Mouse (Mus musculus): ENCODE data around the gene Clcnka. TPM values are rescaled to one million over a fixed set of nuclear protein-coding genes. Genes with fewer than 3 reads are reported as not detected.

The Clcnka gene
- polyA plus RNA-seq, 1 experiment = not detected

DNA sequence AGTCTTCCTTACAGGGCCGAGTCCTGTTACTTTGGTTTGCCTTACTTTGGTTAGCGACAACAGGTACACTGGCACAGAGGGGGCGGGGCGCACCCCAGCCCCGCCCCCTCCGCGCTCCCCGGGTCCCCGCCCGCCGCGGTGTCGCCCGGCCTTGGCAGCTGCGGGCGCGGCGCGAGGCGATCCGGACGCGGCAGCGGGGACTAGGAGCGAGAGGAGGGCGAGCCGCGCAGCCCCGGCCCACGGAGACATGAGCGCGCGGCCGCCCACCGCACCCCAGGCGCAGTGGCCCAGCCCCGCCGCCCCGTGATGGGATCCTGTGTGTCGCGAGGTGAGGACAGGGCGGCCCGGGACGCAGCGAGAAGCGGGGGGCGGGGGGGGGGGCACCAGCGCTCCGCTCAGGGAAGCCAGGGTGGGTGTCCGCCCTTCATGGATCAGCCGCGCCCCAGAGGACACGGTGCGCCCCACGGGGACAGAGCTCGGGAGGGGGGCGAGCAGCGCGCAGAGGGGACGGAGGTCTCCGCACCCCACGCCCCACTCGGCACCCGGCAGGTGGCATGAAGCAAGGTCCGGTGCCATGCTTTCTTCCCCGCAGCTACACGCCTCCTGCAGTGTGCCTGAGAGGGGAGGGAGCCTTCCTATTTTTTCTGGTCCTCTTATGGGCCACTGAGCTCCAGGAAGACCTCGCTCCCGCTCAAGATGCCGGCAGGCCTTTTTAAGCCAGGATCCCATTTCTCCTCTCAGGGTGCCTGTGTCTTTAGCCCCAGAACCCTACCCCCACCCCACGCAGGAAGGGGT is 30.3 kb downstream of the Clcnka start, which contains the start of gene Fam131c:
Fam131c (plus strand) TSS at position 224 of the 795 bp plus-strand sequence.
- TF ChIP-seq GATA1 (IDR thresholded peaks at IDR 0.05; ENCODE audit: low read length) = no peak

DNA sequence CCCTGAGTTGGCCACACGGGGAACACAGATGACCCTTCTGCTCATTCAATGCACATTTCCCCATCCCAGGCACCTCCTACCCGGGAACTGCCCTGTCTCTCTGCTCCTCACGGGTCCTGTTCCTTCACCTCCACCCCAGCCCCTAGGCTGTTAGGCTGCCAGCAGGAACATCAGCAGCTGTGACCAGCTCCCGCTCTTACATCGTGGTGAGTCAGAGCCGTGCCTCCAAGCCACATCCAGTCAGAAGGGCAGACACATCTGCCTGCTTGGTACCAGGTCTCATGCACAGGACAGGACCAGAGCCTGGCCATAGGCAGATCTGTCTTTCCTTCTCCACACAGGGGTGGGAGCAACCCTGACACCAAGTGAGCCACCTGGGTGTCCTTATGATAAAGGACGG is 32.6 kb downstream of the Clcnka start:
- TF ChIP-seq GATA1 (IDR thresholded peaks at IDR 0.05; ENCODE audit: low read length) = no peak

- no peak for TF ChIP-seq GATA1 (IDR thresholded peaks at IDR 0.05; ENCODE audit: low read length)
Measured at GRCm38 (mm10) chr4:141365126-141365525, 33.4 kb downstream of the Clcnka start.

GRCm38 (mm10) chr4:141362937-141363548 is 35.5 kb downstream of the Clcnka start:
- no peak for TF ChIP-seq GATA1 (IDR thresholded peaks at IDR 0.05; ENCODE audit: low read length)

DNA sequence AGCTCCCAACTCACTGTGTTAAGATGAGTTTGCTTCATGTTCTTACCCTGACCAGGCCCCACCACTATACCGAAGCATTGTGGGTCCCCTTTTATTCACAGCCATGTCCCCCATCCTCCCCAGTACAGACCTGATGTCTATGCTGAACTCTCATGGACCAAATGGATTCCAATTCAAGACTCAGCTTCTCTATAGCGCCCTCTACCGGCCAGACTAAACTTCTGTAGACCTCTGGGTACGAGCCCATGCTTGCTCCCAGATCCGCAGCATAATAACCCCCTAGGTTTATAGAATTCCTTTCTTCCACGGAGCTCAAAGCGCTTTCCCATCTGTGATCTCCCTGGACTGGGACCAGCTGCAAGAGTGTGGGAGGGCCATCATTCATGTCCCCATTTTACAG is 37.7 kb downstream of the Clcnka start:
- no peak for TF ChIP-seq GATA1 (IDR thresholded peaks at IDR 0.05; ENCODE audit: low read length)

- TF ChIP-seq GATA1 (IDR thresholded peaks at IDR 0.05; ENCODE audit: low read length) = no peak
Measured at GRCm38 (mm10) chr4:141359222-141359621, 39.3 kb downstream of the Clcnka start.

- no peak for TF ChIP-seq GATA1 (IDR thresholded peaks at IDR 0.05; ENCODE audit: low read length)
Measured at GRCm38 (mm10) chr4:141357811-141358210, 40.7 kb downstream of the Clcnka start.

DNA sequence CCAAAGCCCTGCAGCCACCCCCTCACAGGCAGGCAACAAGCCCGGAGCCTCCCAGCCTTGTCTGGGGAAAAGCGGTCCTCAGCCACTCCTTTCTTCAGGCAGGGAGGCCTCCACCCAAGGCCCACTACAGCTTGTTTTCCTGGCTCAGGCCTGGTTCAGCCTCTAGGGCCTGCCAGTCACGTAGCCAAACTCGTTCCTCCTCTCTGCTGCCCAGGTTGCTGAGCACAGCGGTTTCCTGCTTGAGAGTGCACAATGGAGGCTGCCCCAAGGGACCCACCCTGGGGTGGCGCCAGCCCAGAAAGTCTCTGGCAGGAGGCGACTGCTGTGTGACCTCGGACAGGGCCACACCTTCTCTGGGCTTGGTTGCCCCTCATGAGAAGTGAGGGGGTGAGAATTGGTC is 44.7 kb downstream of the Clcnka start:
- TF ChIP-seq GATA1 (IDR thresholded peaks at IDR 0.05; ENCODE audit: low read length) = no peak

- TF ChIP-seq GATA1 (IDR thresholded peaks at IDR 0.05; ENCODE audit: low read length) = no peak
Measured at GRCm38 (mm10) chr4:141352986-141353385, 45.5 kb downstream of the Clcnka start.

- TF ChIP-seq GATA1 (IDR thresholded peaks at IDR 0.05; ENCODE audit: low read length) = no peak
Measured at GRCm38 (mm10) chr4:141351972-141352371, 46.6 kb downstream of the Clcnka start.

GRCm38 (mm10) chr4:141350015-141350414 is 48.5 kb downstream of the Clcnka start:
- no peak for TF ChIP-seq GATA1 (IDR thresholded peaks at IDR 0.05; ENCODE audit: low read length)

DNA sequence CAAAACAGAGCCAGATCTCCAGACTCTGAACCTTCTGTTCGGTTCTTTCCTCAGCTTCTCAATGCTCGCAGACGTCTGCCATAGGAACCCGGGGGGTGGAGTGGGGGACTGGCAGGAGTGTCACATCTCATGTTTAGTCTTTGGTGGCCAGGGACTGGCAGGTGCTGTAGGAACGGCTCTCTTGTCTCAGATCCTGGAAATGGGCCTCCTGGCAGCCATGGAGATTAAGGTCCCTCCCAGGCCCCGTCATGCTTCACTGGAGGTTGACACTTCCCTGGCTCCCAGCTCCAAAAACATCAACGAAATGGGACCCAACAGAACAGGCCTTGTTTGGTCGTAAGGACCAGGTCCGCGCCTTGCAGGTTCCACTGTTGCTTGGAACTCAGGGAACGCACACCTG is 49.9 kb downstream of the Clcnka start:
- TF ChIP-seq GATA1 (IDR thresholded peaks at IDR 0.05; ENCODE audit: low read length) = no peak

GRCm38 (mm10) chr4:141347365-141347797 is 51.1 kb downstream of the Clcnka start:
- no peak for TF ChIP-seq GATA1 (IDR thresholded peaks at IDR 0.05; ENCODE audit: low read length)

DNA sequence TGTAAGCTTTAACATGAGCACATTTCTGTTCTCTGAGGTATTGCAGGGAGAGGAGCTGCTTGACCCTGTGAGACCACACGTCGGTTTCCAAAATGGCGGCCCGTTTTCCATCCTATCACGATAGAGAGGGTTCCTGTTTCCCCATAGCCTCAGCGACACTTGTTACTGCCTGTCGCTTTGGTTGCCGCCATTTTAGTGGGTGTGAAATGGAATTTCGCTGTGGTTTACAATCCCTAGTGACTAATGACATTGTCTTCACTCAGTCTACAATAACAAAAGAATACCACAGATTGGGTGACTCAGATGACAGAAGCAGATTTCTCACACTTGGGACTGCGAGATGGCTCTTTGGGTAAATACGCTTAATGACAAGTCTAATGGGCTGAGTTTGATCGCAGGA is 53.3 kb downstream of the Clcnka start:
- no peak for TF ChIP-seq GATA1 (IDR thresholded peaks at IDR 0.05; ENCODE audit: low read length)

DNA sequence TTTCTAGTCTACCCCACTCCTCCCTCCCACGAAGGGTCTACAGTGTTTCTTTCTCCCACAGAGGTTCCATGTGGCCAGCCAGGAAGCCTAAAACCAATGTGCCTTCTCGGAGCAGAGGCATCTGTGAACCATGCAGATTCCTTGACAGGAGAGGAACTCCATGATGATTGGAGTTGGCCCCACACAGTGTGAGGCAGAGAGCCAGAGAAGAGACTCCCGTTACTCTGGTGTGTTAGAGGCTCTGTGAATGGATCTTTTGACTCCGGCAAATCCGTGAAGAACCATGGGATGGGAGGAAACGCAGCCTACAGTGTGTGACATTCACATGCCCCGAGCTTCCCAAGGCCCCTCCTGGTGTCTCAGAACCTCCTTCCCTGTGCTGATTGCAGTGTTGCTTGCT is 55.0 kb downstream of the Clcnka start:
- TF ChIP-seq GATA1 (IDR thresholded peaks at IDR 0.05; ENCODE audit: low read length) = no peak

DNA sequence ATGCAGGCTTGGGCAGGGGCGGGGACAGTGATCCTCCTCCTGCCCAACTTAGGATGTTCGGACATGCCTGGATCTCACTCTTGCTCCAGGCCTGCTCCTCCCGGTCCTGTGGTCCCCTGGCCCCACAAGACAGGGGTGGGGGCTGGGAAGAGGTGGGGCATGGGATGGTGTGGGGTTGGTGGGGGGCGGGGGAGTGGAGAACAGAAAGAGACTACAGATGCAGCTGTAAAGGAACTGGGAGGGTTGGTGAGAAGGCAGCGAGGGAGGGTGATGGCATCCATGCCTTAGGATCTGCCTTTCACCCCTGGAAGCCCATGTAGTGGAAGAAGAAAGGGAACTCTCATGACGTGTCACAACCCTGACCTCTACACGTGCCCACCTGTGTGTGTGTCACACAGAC is 57.0 kb downstream of the Clcnka start:
- TF ChIP-seq GATA1 (IDR thresholded peaks at IDR 0.05; ENCODE audit: low read length) = no peak

DNA sequence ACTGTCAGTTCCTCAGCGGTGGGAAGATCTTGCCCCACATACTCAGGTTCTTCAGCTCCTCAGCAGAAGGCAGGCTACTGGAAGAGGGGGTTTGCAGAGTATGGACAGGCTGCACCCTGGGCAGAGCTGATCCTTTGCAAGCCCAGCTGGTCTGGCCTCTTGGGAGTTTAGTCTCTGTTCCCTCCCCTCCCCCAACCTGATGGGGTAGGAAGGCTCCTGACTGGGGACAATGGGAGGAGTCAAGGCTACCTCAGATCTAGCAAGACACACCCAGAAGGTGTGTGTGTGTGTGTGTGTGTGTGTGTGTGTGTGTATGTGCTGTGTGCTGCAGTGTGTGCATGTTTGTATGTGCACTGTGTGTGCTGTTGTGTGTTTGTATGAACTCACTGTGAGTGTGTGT is 59.7 kb downstream of the Clcnka start:
- no peak for TF ChIP-seq GATA1 (IDR thresholded peaks at IDR 0.05; ENCODE audit: low read length)

Measured in G1E-ER4 (cell line).